Mouse (Mus musculus) liver, postnatal 0 days (tissue): ENCODE results near the gene Pde6g.

Source experiments
- CTCF ChIP-seq: sonication (generic); IDR thresholded peaks from 2 replicates; pipeline ENCODE4 v1.5.1; 2016; ENCODE audit warnings: antibody characterized with exemption, low read depth
- EP300 ChIP-seq: IDR thresholded peaks from 2 replicates; pipeline ENCODE4 v1.6.1; 2016; ENCODE audit warnings: antibody characterized with exemption, low read depth, mild to moderate bottlenecking

DNA sequence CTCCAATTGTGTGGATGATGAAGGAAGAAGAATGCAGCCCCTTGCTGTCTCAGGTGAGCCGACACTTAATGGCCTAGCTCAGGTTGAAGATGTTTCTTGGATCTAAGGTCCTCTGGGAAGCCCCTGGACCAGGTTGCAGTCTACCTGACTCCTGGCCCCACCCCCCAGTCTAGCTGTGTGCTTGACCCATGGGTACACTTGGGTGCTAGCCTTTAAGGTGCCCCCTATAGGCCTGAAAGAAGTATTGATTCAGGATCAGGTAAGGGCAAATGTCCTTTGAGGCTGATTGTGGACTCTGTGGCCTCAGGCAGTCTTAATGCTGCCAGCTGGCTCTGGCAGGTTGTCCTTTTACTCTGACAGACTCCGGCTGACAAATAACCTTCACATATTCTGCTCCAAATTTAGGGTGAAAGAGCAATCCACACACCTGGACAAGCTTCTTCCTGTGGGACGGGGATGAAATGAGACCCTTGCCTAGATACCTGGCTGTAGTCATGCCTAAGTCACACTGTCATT lies 10.5 kb downstream of the Pde6g start:
- peak; percentile 18; the same call in 1 of the 2 replicates for TF ChIP-seq CTCF
- no peak for TF ChIP-seq EP300
